Mouse (Mus musculus) ES-Bruce4 (cell line): ENCODE results near the gene Brpf1.
A peak's percentile ranks its signal among the peaks of the same experiment; 100 is the strongest.

Experiments used
- CTCF ChIP-seq: IDR thresholded peaks from one replicate; pipeline ENCODE4 v1.8.1; 2011; ENCODE audit warnings: low read depth, low read length
- EP300 ChIP-seq: IDR thresholded peaks from 2 replicates; pipeline ENCODE4 v1.6.1; 2011; ENCODE audit warnings: low read depth, low read length; ENCODE audit not compliant: insufficient read depth
- POLR2A ChIP-seq: IDR thresholded peaks from one replicate; pipeline ENCODE4 v1.8.1; 2011; ENCODE audit warnings: low read length; ENCODE audit not compliant: insufficient read depth

DNA sequence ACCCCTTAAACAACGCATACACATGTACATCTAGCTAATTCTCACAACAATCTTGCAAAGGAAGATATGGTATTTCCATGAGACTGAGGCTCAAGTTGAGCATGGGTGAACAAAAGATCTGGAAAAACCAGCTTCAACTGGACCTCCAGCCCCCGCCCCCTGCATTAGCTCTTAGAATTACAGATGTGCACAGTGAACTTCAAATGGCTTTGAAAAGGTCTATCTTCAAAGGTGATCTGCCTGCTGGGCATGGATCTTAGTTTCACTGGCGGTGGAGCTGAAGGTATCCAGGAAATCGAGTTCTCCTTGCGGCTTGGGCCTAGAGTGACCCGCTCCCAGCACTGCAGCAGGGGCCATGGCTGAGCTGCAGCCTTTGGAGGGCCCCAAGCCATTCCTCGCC is 61.2 kb downstream of the Brpf1 start:
- TF ChIP-seq EP300 = peak; percentile 71; the same call in 1 of the 2 replicates
- no peak for TF ChIP-seq CTCF
- no peak for TF ChIP-seq POLR2A
